Mouse (Mus musculus) heart, postnatal 0 days (tissue): Measurements from ENCODE around the gene Rbm6.

Source experiments
- CTCF ChIP-seq: IDR thresholded peaks from 2 replicates; pipeline ENCODE4 v1.5.1; 2016; ENCODE audit warnings: antibody characterized with exemption, control low read depth, low read depth
- EP300 ChIP-seq: IDR thresholded peaks from 2 replicates; pipeline ENCODE4 v1.6.1; 2016; ENCODE audit warnings: antibody characterized with exemption, low read depth

GRCm38 (mm10) chr9:107917895-107918608, 45.0 kb upstream of the Rbm6 start:
- TF ChIP-seq CTCF (no peak), EP300 (no peak)
